Mouse (Mus musculus) left cerebral cortex, adult 18-20 months (tissue): ENCODE results near the gene 2610528A11Rik. TPM values are rescaled to one million over a fixed set of nuclear protein-coding genes. Genes with fewer than 3 reads are reported as not detected.
A peak's percentile ranks its signal among the peaks of the same experiment; 100 is the strongest.
"Not testable (repeated sequence)": the region's sequence is repeated elsewhere in the genome, so short reads cannot be mapped to it uniquely, and the experiment has no call there.

Source experiments
- DNase-seq, 2 experiments: peaks; one replicate each; pipeline ENCODE4 v3.0.0; 2021 to 2022; ENCODE audit warnings: low spot score in 2 of 2, mixed read lengths in 1 of 2
- long read RNA-seq, 2 experiments: library from polyadenylated mRNA; stranded (forward); transcript quantifications; one replicate each; pipeline ENCODE4 v2.0.0; 2021
- total RNA-seq, 2 experiments: library from RNA; stranded (reverse); gene quantifications; 2 replicates each; pipeline ENCODE4 v1.2.3; 2021

Gene 2610528A11Rik
- 1 to 10 TPM in 1 of 2 experiments, under 1 TPM in 1; 0.74 to 1.1 TPM for total RNA-seq
- long read RNA-seq, experiment 1, result 0 reads
- long read RNA-seq, experiment 2, partial matches to known transcripts, result 0 of 3 reads
- long read RNA-seq, experiment 2, other reads (novel, unspliced or antisense), result 3 of 3 reads

DNA sequence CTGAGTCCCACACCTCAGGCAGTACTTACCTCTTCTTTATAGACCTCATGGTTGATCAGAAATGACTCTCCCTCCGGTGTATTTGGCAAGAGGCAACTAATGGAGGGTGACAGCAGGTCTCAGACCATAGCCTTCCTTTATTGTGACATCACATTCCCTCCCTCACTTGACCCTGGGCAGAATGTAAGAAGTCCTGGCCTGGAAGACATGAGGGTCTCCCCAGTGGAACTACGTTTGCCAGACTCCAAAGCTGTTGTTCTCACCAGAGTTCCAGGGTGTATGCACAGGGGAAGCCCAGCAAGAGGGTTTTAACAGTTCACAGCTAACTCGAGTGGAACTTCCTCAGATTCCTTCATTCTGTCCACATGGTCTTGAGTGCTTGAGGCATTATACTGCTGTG is at the start of gene 2610528A11Rik:
2610528A11Rik (minus strand) TSS at position 101 of the 400 bp plus-strand sequence.
- no peak for DNase-seq

- DNase-seq, result no peak
Measured at GRCm38 (mm10) chr14:37163277-37163956, 49.6 kb upstream of the 2610528A11Rik start.

DNA sequence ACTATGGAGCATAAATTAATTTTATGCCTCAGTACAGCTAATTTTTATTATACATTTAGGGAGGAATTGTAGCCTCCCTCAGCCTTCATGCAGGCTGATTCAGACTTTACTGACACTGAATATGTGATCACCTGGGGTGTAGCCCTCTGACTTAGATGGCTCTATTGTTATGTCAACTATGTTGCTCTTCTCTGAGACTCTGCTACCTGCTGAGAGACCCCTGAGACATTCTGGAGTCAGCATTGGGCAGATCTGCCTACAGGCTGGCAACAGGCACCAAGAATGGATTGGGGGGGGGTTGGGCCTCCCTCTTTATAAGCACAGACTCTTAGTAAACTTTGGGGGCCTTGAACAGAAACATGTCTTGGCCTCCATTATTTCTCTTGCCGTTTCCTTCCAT is 40.6 kb upstream of the 2610528A11Rik start:
- DNase-seq, result no peak

DNA sequence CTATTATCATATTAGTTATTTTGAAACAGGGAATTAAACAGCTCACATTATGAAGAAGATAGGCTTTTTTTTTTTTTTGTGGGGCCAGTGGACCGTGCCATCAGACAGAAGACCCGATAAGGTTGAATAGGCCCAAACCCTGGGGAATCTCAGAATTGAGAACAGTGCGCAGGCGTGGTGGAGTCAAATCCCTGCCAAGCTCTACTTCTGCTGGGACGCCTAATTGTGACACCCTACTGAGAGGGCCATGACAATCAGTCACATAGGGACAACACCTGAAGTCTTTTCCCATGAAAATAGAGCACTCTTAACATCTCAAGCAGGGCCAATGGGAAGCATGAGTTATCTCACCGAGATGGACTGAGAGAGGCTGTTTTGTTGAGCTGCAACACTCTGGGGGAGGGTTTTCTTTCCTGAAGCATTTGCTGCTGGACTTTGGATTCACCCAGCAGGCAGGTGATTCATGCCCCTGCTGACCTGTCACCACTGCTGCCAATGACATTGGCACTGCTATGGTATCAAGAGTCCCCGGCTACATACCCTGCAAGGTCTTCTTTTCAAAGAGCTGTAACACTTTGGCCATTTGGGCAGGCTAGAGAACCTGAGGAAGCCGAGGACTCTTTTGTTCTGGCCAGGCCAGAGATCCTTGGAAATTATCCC is 25.4 kb upstream of the 2610528A11Rik start:
- DNase-seq, result no peak

GRCm38 (mm10) chr14:37137596-37137995 is 23.8 kb upstream of the 2610528A11Rik start:
- not testable (repeated sequence) for DNase-seq

DNA sequence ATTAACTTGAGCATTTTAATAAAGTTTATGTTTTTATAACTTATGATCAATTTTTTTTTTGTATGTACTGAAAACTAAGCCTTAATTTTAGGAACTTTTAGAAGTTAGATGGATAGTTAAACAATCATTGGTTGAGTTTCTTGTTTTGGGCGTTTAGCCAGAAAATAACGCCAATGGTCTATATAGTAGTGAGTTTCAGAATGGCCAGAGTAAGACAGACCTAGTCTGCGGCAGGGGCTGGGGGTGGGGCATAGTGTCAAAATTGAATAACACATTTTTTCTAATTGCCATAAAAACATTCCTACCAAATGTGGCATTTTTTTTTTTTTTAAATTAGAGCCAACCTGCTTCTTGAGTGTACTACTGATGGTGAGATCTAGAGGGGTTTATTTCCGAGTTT is 22.3 kb upstream of the 2610528A11Rik start:
- no peak for DNase-seq

DNA sequence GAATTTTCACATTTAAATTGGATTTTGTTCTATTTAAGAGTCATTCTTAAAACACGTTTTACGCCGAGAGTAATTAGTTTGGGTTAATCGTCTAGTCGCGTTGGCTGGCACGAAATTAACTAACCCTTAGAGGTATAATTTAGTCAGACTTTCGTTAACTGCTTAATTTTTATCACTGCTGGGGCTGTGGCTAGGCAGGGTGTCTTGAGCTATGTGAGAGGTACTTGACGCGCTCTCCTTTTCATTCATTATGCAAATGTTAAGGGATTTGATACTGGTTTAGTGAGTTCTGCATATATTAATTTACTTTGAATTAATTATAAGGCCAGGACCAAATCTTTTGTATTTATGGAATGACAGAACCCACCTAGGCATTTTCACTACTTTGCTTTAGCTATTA is 21.8 kb upstream of the 2610528A11Rik start:
- no peak for DNase-seq

DNA sequence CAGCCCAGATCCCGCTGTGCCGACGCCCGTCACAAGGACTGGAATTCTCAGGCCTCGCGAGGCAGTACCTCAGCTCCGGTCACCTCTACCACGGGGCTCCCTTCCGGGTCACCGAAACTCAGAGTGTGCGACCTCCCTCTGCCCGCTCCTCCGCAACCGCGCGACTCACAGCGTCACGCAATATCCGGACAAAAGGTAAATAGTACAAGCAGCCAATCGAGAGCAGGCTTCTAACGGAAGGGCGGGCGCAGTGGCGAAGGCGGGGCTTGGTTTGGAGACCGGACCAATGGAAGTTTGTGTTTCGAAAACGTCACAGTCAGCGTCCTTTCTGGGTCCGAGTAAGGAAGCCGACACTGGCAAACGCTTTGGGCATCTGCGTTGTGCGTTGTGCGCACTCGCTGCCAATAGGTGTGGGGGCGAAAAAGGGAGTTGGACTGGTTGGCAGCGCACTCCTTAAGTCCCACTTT is 21.3 kb upstream of the 2610528A11Rik start, which contains the start of gene Ghitm:
Ghitm (minus strand) TSS at position 146 of the 467 bp plus-strand sequence.
- DNase-seq, result peak; percentile 97 to 99

- DNase-seq, result no peak
Measured at GRCm38 (mm10) chr14:37134304-37135126, 20.7 kb upstream of the 2610528A11Rik start.

DNA sequence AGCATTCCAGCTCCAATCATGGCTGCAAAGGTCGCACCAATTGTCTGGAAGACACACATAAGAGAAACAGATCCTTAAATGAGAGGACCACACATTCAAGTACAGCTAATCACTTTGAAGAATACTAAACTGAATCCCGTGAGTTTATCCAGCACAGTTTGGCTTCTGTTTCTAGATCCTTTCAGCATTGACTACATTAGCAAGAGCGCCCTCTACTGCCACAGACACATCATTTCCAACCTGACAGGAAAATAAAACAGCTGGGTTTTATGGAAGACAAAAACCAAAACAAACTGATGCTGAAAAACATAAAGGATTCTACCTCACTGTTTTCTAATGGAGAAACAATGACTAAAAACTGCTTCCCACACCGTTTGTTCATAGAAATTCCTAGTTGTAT is 13.8 kb upstream of the 2610528A11Rik start:
- DNase-seq, result peak; percentile 52 to 63

GRCm38 (mm10) chr14:37119233-37119632 is 5.4 kb upstream of the 2610528A11Rik start:
- DNase-seq, result no peak

DNA sequence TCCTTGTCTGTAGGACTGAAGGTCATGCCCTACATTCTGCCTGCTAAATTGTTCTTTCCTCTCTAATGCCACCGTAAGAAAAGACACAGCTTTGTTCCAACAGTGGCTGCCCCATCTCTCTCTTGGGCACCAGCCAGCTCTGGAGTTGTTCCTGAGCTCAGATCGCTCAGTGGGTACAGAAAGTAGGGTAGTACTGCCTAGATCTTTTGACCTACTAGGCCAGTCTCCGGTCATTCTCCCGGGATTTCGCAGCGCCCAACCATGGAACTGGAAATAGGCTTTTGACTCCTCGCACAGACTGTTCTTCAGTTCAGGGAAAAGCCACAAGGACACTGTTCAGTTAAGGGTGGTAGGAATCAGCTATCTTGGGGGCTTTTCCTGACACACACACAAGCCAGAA is 891 bp downstream of the 2610528A11Rik start:
- DNase-seq, result no peak

DNA sequence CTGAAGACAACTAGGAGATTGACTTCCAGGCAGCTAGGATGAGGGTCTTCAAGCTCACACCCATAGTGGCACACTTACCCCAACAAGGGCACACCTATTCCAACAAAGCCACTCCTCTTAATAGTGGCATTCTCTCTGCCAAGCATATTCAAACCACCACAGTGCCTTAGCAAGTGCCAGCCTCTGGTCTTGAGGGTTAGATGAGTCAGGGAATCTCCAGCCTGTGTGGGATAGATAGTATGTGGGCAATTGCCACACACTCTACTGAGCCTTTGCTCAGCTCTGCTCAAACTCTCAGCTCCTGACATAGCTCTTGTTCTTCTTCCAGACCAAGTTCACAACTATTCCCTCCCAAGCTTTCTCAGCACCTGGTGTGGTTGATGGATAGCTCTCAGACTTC is 2.5 kb downstream of the 2610528A11Rik start:
- DNase-seq, result no peak

- DNase-seq, result no peak
Measured at GRCm38 (mm10) chr14:37110456-37110855, 3.4 kb downstream of the 2610528A11Rik start.

GRCm38 (mm10) chr14:37109975-37110374 is 3.8 kb downstream of the 2610528A11Rik start:
- DNase-seq, result no peak

GRCm38 (mm10) chr14:37109460-37109859 is 4.4 kb downstream of the 2610528A11Rik start:
- DNase-seq, result no peak

GRCm38 (mm10) chr14:37105846-37106245 is 8.0 kb downstream of the 2610528A11Rik start:
- peak in 1 of 2 experiments; percentile 13 for DNase-seq

- no peak for DNase-seq
Measured at GRCm38 (mm10) chr14:37104747-37105146, 9.1 kb downstream of the 2610528A11Rik start.

- no peak for DNase-seq
Measured at GRCm38 (mm10) chr14:37102484-37102883, 11.3 kb downstream of the 2610528A11Rik start.

- DNase-seq, result no peak
Measured at GRCm38 (mm10) chr14:37101531-37101930, 12.3 kb downstream of the 2610528A11Rik start.

DNA sequence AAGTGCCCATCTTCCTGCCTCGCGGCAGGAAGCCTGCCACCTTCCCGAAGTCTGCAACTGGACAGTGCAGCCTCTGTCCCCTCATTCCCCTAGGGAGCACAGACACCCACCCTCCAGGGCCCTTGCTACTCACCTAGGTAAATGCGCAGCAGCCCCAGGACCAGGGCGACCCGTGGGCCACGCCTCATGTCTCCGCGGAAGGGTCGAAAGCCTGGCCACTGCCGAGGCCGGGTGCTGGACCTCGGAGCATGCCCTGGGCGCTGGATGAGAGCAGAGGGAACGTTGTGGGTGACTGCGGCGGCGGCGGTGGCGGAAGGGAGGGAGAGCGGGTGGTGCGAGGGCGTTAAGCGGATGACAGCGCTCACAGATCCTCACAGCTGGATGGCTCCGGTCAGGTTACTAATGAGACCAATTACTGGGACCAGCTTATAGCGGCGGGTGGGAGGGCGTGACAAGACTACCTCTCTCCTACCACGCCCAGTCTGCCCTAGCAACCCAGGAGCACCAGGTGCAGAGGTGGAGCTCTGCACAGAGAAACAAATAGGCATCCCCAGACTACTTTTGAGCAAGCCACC is 15.8 kb downstream of the 2610528A11Rik start, which contains the start of gene Cdhr1:
Cdhr1 (minus strand) TSS at position 392 of the 575 bp plus-strand sequence.
- peak; percentile 9 to 37 for DNase-seq
